Mouse (Mus musculus): Measurements from ENCODE around the gene Pkd2l1.

Pkd2l1 gene

GRCm38 (mm10) chr19:44106831-44107660 lies 85.2 kb downstream of the Pkd2l1 start, which contains the start of gene Chuk:
Gene Chuk (minus strand): TSS chr19:44107480.
- DNase-seq (ENCODE audit: low spot score) = peak; percentile 93

DNA sequence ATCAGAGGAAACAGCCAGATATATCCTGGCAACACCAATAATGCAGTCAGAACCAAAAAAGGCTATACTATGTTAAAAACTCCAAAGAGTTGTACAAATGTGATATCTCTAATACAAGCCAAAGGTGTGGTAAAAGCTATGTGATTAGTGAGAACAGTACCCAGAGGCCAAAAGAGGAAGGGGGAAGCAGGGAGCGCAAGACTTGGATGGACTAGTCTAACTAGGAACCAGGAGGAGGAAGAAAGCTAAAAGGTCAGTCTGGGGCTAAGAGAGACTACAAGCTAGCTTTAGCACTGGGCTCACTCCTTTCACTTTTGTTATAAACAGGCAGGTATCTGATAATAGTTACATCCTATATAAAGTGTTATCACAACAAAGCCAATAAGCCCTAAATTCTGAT lies 87.8 kb downstream of the Pkd2l1 start:
- no peak for DNase-seq (ENCODE audit: low spot score)

GRCm38 (mm10) chr19:44103001-44103400 lies 89.2 kb downstream of the Pkd2l1 start:
- DNase-seq (ENCODE audit: low spot score) = no peak

GRCm38 (mm10) chr19:44100840-44101239 lies 91.4 kb downstream of the Pkd2l1 start:
- no peak for DNase-seq (ENCODE audit: low spot score)
